Mouse (Mus musculus): Measurements from ENCODE around the gene Kalrn. TPM values are rescaled to one million over a fixed set of nuclear protein-coding genes. Genes with fewer than 3 reads are reported as not detected.

Kalrn gene
- total RNA-seq, 2 experiments from 2014 or later: 431 to 495 TPM

GRCm38 (mm10) chr16:34113150-34113549 is 460.2 kb downstream of the Kalrn start:
- intact Hi-C loops (cut with DNase I): loop anchor here (5.0 kb wide), 1 partner anchor 291 kb away; no protein-coding TSS in a partner anchor
- no peak for DNase-seq (ENCODE audit: low spot score in 2 of 2)

- intact Hi-C loops (cut with DNase I): loop anchor here (5.0 kb wide), 1 partner anchor 290 kb away; no protein-coding TSS in a partner anchor
- DNase-seq (ENCODE audit: low spot score in 2 of 2): no peak
These were observed 460.8 kb downstream of the Kalrn start for GRCm38 (mm10) chr16:34112490-34112889.

GRCm38 (mm10) chr16:34110840-34111625 is 462.3 kb downstream of the Kalrn start:
- intact Hi-C loops (cut with DNase I): loop anchor here (5.0 kb wide), 1 partner anchor 289 kb away; no protein-coding TSS in a partner anchor
- no peak for DNase-seq (ENCODE audit: low spot score in 2 of 2)

GRCm38 (mm10) chr16:34104427-34104826 is 468.9 kb downstream of the Kalrn start:
- intact Hi-C loops (cut with DNase I): no loop called here
- no peak for DNase-seq (ENCODE audit: low spot score in 2 of 2)

- intact Hi-C loops (cut with DNase I): no loop called here
- DNase-seq (ENCODE audit: low spot score in 2 of 2): peak in 1 of 2 experiments; percentile 31
These were observed 470.6 kb downstream of the Kalrn start for GRCm38 (mm10) chr16:34102742-34103141.

- intact Hi-C loops (cut with DNase I): no loop called here
- DNase-seq (ENCODE audit: low spot score in 2 of 2): no peak
These were observed 473.5 kb downstream of the Kalrn start for GRCm38 (mm10) chr16:34099795-34100194.

GRCm38 (mm10) chr16:34095548-34096141 is 477.7 kb downstream of the Kalrn start:
- DNase-seq (ENCODE audit: low spot score in 2 of 2): peak in 1 of 2 experiments; percentile 47
- intact Hi-C loops (cut with DNase I): no loop called here

GRCm38 (mm10) chr16:34095093-34095465 is 478.3 kb downstream of the Kalrn start:
- intact Hi-C loops (cut with DNase I): no loop called here
- DNase-seq (ENCODE audit: low spot score in 2 of 2): no peak

GRCm38 (mm10) chr16:34094446-34095092 is 478.8 kb downstream of the Kalrn start:
- intact Hi-C loops (cut with DNase I): loop anchor here (5.0 kb wide), 1 partner anchor 92 kb away; no protein-coding TSS in a partner anchor
- peak in 1 of 2 experiments; percentile 48 for DNase-seq (ENCODE audit: low spot score in 2 of 2)

- no peak for DNase-seq (ENCODE audit: low spot score in 2 of 2)
- intact Hi-C loops (cut with DNase I): loop anchor here (5.0 kb wide), 1 partner anchor 92 kb away; no protein-coding TSS in a partner anchor
These were observed 479.4 kb downstream of the Kalrn start for GRCm38 (mm10) chr16:34093734-34094445.

GRCm38 (mm10) chr16:34089528-34090095 is 483.7 kb downstream of the Kalrn start:
- DNase-seq (ENCODE audit: low spot score in 2 of 2): no peak
- intact Hi-C loops (cut with DNase I): loop anchor here (5.0 kb wide), 1 partner anchor 87 kb away; no protein-coding TSS in a partner anchor

- intact Hi-C loops (cut with DNase I): no loop called here
- no peak for DNase-seq (ENCODE audit: low spot score in 2 of 2)
These were observed 484.3 kb downstream of the Kalrn start for GRCm38 (mm10) chr16:34089022-34089421.

- intact Hi-C loops (cut with DNase I): no loop called here
- DNase-seq (ENCODE audit: low spot score in 2 of 2): no peak
These were observed 485.0 kb downstream of the Kalrn start for GRCm38 (mm10) chr16:34088331-34088730.

GRCm38 (mm10) chr16:34084135-34084920 is 489.0 kb downstream of the Kalrn start:
- DNase-seq (ENCODE audit: low spot score in 2 of 2): no peak
- intact Hi-C loops (cut with DNase I): loop anchor here (5.0 kb wide), 1 partner anchor 37 kb away; no protein-coding TSS in a partner anchor

GRCm38 (mm10) chr16:34082494-34083469 is 490.6 kb downstream of the Kalrn start:
- intact Hi-C loops (cut with DNase I): loop anchor here (5.0 kb wide), 1 partner anchor 35 kb away; no protein-coding TSS in a partner anchor
- no peak for DNase-seq (ENCODE audit: low spot score in 2 of 2)

GRCm38 (mm10) chr16:34081683-34082438 is 491.5 kb downstream of the Kalrn start:
- DNase-seq (ENCODE audit: low spot score in 2 of 2): peak in 1 of 2 experiments; percentile 19
- intact Hi-C loops (cut with DNase I): loop anchor here (5.0 kb wide), 1 partner anchor 35 kb away; no protein-coding TSS in a partner anchor

Data from left cerebral cortex, postnatal 14 days (tissue).